Mouse (Mus musculus) hindbrain, embryonic 14.5 days (tissue): Measurements from ENCODE around the gene Sptssa. TPM values are rescaled to one million over a fixed set of nuclear protein-coding genes. Genes with fewer than 3 reads are reported as not detected.
"Not testable (repeated sequence)": the region's sequence is repeated elsewhere in the genome, so short reads cannot be mapped to it uniquely, and the experiment has no call there.

Experiments
- ATAC-seq: fragments of 200-750 bp; cut with Nextera tagmentation; 2 replicates; pipeline ENCODE4 v1.8.0; 2017; ENCODE audit warnings: moderate number of reproducible peaks, mild to moderate bottlenecking, moderate TSS enrichment, moderate library complexity; ENCODE audit not compliant: low FRiP score
- DNase-seq: peaks from one replicate; pipeline ENCODE4 v3.0.0-alpha.2; 2015; ENCODE audit warnings: low spot score
- H3K27ac ChIP-seq: fragments of 300-500 bp; sonication (generic); 2 replicates; pipeline ENCODE4 v1.5.1; 2014; ENCODE audit warnings: mild to moderate bottlenecking, moderate library complexity
- H3K27me3 ChIP-seq: fragments of 300-500 bp; sonication (generic); 2 replicates; pipeline ENCODE4 v1.6.1; 2014; ENCODE audit warnings: mild to moderate bottlenecking, low read length, mixed read lengths; ENCODE audit not compliant: control insufficient read depth, insufficient read depth
- H3K36me3 ChIP-seq: fragments of 300-500 bp; sonication (generic); replicated peaks from 2 replicates; pipeline ENCODE4 v1.6.1; 2014; ENCODE audit not compliant: control insufficient read depth, insufficient read depth
- H3K4me1 ChIP-seq: fragments of 300-500 bp; sonication (generic); replicated peaks from 2 replicates; pipeline ENCODE4 v1.6.1; 2014; ENCODE audit warnings: antibody characterized with exemption, low read length, mixed read lengths; ENCODE audit not compliant: control insufficient read depth, insufficient read depth
- H3K4me2 ChIP-seq: fragments of 300-500 bp; sonication (generic); replicated peaks from 2 replicates; pipeline ENCODE4 v1.6.1; 2014; ENCODE audit warnings: mild to moderate bottlenecking, moderate library complexity
- H3K4me3 ChIP-seq: fragments of 300-500 bp; sonication (generic); replicated peaks from 2 replicates; pipeline ENCODE4 v1.5.1; 2014; ENCODE audit warnings: mild to moderate bottlenecking, low read length
- H3K9ac ChIP-seq: fragments of 300-500 bp; sonication (generic); 2 replicates; pipeline ENCODE4 v1.6.1; 2014
- H3K9me3 ChIP-seq: fragments of 300-500 bp; sonication (generic); 2 replicates; pipeline ENCODE4 v1.6.1; 2016; ENCODE audit warnings: low read length; ENCODE audit not compliant: control insufficient read depth
- WGBS: fragments of 180-500 bp; shearing (Covaris S2); extraction: QIAGEN DNeasy Blood & Tissue Kit; methylation state at CpG from one replicate; pipeline ENCODE4 v1.1.7; 2014; 5-methylcytosine and 5-hydroxymethylcytosine counted together
- polyA plus RNA-seq: library from polyadenylated mRNA; unstranded; fragments of >200 nt; fragmentation: Nextera tagmentation; extraction: Ambion mirVana; gene quantifications from 2 replicates; pipeline ENCODE4 v1.2.1, GENCODE M21; 2014

The Sptssa gene
- polyA plus RNA-seq, 1 experiment from 2014 or later: 206 TPM

- ATAC-seq: no peak
- Histone ChIP-seq H3K4me1 (no peaks in the 10 kb centered on the region), H3K27me3 (no peaks in the 10 kb centered on the region), H3K4me2 (no peak overlapping the region), H3K36me3 (peaks cover 47% of the 10 kb centered on the region), H3K27ac (no peak overlapping the region), H3K4me3 (no peak overlapping the region), H3K9ac (no peak overlapping the region), H3K9me3 (no peaks in the 10 kb centered on the region)
- 22% methylated on average over 1 of the region's 1 CpGs for WGBS
- peak; percentile 34 for DNase-seq
Measured at GRCm38 (mm10) chr12:54683182-54683581, 26.8 kb upstream of the Sptssa start.

GRCm38 (mm10) chr12:54676709-54677108 lies 20.3 kb upstream of the Sptssa start:
- WGBS: 97% methylated on average over 9 of the region's 9 CpGs
- Histone ChIP-seq H3K4me2 (no peak overlapping the region), H3K27ac (no peak overlapping the region), H3K36me3 (peaks cover 54% of the 10 kb centered on the region), H3K4me1 (no peaks in the 10 kb centered on the region), H3K4me3 (no peak overlapping the region), H3K27me3 (no peaks in the 10 kb centered on the region), H3K9ac (no peak overlapping the region), H3K9me3 (no peaks in the 10 kb centered on the region)
- no peak for DNase-seq
- ATAC-seq: no peak

- no peak overlapping the region for H3K27ac ChIP-seq
- H3K4me3 ChIP-seq: no peak overlapping the region
- H3K4me1 ChIP-seq: no peaks in the 10 kb centered on the region
- WGBS: 98% methylated on average over 4 of the region's 4 CpGs
- no peaks in the 10 kb centered on the region for H3K27me3 ChIP-seq
- peaks cover 65% of the 10 kb centered on the region for H3K36me3 ChIP-seq
- ATAC-seq (no peak), DNase-seq (no peak)
- H3K9me3 ChIP-seq: no peaks in the 10 kb centered on the region
- H3K9ac ChIP-seq: no peak overlapping the region
- H3K4me2 ChIP-seq: no peak overlapping the region
Measured at GRCm38 (mm10) chr12:54675396-54675795, 19.0 kb upstream of the Sptssa start.

- ATAC-seq: no peak
- Histone ChIP-seq H3K36me3 (peaks cover 61% of the 10 kb centered on the region), H3K9me3 (no peaks in the 10 kb centered on the region), H3K27ac (no peak overlapping the region), H3K4me1 (no peaks in the 10 kb centered on the region), H3K27me3 (no peaks in the 10 kb centered on the region), H3K9ac (no peak overlapping the region), H3K4me2 (no peak overlapping the region), H3K4me3 (no peak overlapping the region)
- WGBS: 89% methylated on average over 4 of the region's 4 CpGs
- DNase-seq: no peak
Measured at GRCm38 (mm10) chr12:54671262-54671661, 14.9 kb upstream of the Sptssa start.

GRCm38 (mm10) chr12:54668141-54668540 lies 11.8 kb upstream of the Sptssa start:
- WGBS: 100% methylated on average over 1 of the region's 1 CpGs

GRCm38 (mm10) chr12:54665526-54665925 lies 9.2 kb upstream of the Sptssa start:
- WGBS: 82% methylated on average over 6 of the region's 6 CpGs
- Histone ChIP-seq H3K9me3 (no peaks in the 10 kb centered on the region), H3K27ac (no peak overlapping the region), H3K4me3 (no peak overlapping the region), H3K4me1 (no peaks in the 10 kb centered on the region), H3K36me3 (0 out of 2 replicates have a peak, but pooled peaks cover 18% of the 10 kb centered on the region), H3K4me2 (no peak overlapping the region), H3K9ac (no peak overlapping the region), H3K27me3 (no peaks in the 10 kb centered on the region)
- ATAC-seq (no peak), DNase-seq (no peak)

More at GRCm38 (mm10) chr12:54668141-54668540, 11.8 kb upstream of the Sptssa start:
- H3K36me3 ChIP-seq: peaks cover 40% of the 10 kb centered on the region
- no peaks in the 10 kb centered on the region for H3K27me3 ChIP-seq
- H3K4me3 ChIP-seq: no peak overlapping the region
- no peaks in the 10 kb centered on the region for H3K4me1 ChIP-seq
- ATAC-seq (no peak), DNase-seq (no peak)
- H3K9ac ChIP-seq: no peak overlapping the region
- H3K4me2 ChIP-seq: no peak overlapping the region
- H3K27ac ChIP-seq: no peak overlapping the region
- H3K9me3 ChIP-seq: no peaks in the 10 kb centered on the region

- H3K4me1 ChIP-seq: not testable (repeated sequence)
Measured at GRCm38 (mm10) chr12:54661470-54661869, 5.1 kb upstream of the Sptssa start.

GRCm38 (mm10) chr12:54659901-54660300 lies 3.5 kb upstream of the Sptssa start:
- H3K27ac ChIP-seq: no peak overlapping the region
- no peak for DNase-seq
- peaks cover 4% of the 10 kb centered on the region; the same call in 1 of the 2 replicates for H3K4me1 ChIP-seq
- no peak overlapping the region for H3K9ac ChIP-seq
- H3K4me2 ChIP-seq: no peak overlapping the region
- ATAC-seq: no peak
- WGBS: 89% methylated on average over 3 of the region's 3 CpGs
- H3K9me3 ChIP-seq: no peaks in the 10 kb centered on the region
- H3K36me3 ChIP-seq: no peaks in the 10 kb centered on the region
- no peak overlapping the region for H3K4me3 ChIP-seq
- no peaks in the 10 kb centered on the region for H3K27me3 ChIP-seq

More at GRCm38 (mm10) chr12:54661470-54661869, 5.1 kb upstream of the Sptssa start:
- H3K27ac ChIP-seq, H3K4me3 ChIP-seq, H3K9ac ChIP-seq, H3K27me3 ChIP-seq, DNase-seq, ATAC-seq, H3K36me3 ChIP-seq, H3K9me3 ChIP-seq, H3K4me2 ChIP-seq: not testable (repeated sequence)
- WGBS: 82% methylated on average over 5 of the region's 5 CpGs

GRCm38 (mm10) chr12:54658425-54659092 lies 2.2 kb upstream of the Sptssa start:
- no peak overlapping the region for H3K4me3 ChIP-seq
- no peaks in the 10 kb centered on the region for H3K27me3 ChIP-seq
- no peaks in the 10 kb centered on the region for H3K36me3 ChIP-seq
- ATAC-seq (no peak), DNase-seq (no peak)
- no peaks in the 10 kb centered on the region for H3K9me3 ChIP-seq
- no peak overlapping the region for H3K4me2 ChIP-seq
- H3K4me1 ChIP-seq: peaks cover 12% of the 10 kb centered on the region; the same call in 1 of the 2 replicates
- H3K27ac ChIP-seq: no peak overlapping the region
- no peak overlapping the region for H3K9ac ChIP-seq
- 75% methylated on average over 7 of the region's 7 CpGs for WGBS
